Mouse (Mus musculus) ovary, postnatal 14 days (tissue): ENCODE data around the gene Pld4.

Experiments used
- DNase-seq: peaks from one replicate; pipeline ENCODE4 v3.0.0; 2022; ENCODE audit warnings: low spot score

Gene Pld4

GRCm38 (mm10) chr12:112767036-112767890 is 6.8 kb downstream of the Pld4 start:
- DNase-seq: no peak

- no peak for DNase-seq
Observed at GRCm38 (mm10) chr12:112768166-112768565, 7.7 kb downstream of the Pld4 start.

- DNase-seq: no peak
Observed at GRCm38 (mm10) chr12:112769031-112769430, 8.6 kb downstream of the Pld4 start.

GRCm38 (mm10) chr12:112769751-112770150 is 9.3 kb downstream of the Pld4 start:
- no peak for DNase-seq

- DNase-seq: no peak
Observed at GRCm38 (mm10) chr12:112770396-112770795, 9.9 kb downstream of the Pld4 start.

- no peak for DNase-seq
Observed at GRCm38 (mm10) chr12:112772306-112772705, 11.9 kb downstream of the Pld4 start.

GRCm38 (mm10) chr12:112773366-112773765 is 12.9 kb downstream of the Pld4 start:
- DNase-seq: no peak

GRCm38 (mm10) chr12:112774026-112774425 is 13.6 kb downstream of the Pld4 start:
- no peak for DNase-seq

GRCm38 (mm10) chr12:112774481-112774880 is 14.0 kb downstream of the Pld4 start:
- DNase-seq: no peak

- DNase-seq: no peak
Observed at GRCm38 (mm10) chr12:112791026-112791425, 30.6 kb downstream of the Pld4 start.

GRCm38 (mm10) chr12:112793601-112794355 is 33.3 kb downstream of the Pld4 start:
- peak; percentile 67 for DNase-seq

GRCm38 (mm10) chr12:112794356-112794816 is 33.9 kb downstream of the Pld4 start:
- DNase-seq: no peak

GRCm38 (mm10) chr12:112794998-112795397 is 34.5 kb downstream of the Pld4 start:
- no peak for DNase-seq

- DNase-seq: no peak
Observed at GRCm38 (mm10) chr12:112795466-112796104, 35.1 kb downstream of the Pld4 start.

- no peak for DNase-seq
Observed at GRCm38 (mm10) chr12:112796551-112797510, 36.4 kb downstream of the Pld4 start.

GRCm38 (mm10) chr12:112797672-112798331 is 37.3 kb downstream of the Pld4 start:
- DNase-seq: no peak

- DNase-seq: no peak
Observed at GRCm38 (mm10) chr12:112798332-112798681, 37.9 kb downstream of the Pld4 start.

- no peak for DNase-seq
Observed at GRCm38 (mm10) chr12:112798716-112799115, 38.3 kb downstream of the Pld4 start.

- DNase-seq: no peak
Observed at GRCm38 (mm10) chr12:112799237-112799970, 38.9 kb downstream of the Pld4 start.

- DNase-seq: peak; percentile 57
Observed at GRCm38 (mm10) chr12:112800476-112800875, 40.0 kb downstream of the Pld4 start.
